Mouse (Mus musculus): ENCODE data around the gene Vmn1r35.
"Not testable (repeated sequence)": the region's sequence is repeated elsewhere in the genome, so short reads cannot be mapped to it uniquely, and the experiment has no call there.

Vmn1r35 gene

GRCm38 (mm10) chr6:66685806-66686205, at the start of gene Vmn1r35:
Gene Vmn1r35 (minus strand): TSS chr6:66685906.
- DNase-seq (ENCODE audit: low read depth, low spot score): no peak

GRCm38 (mm10) chr6:66729082-66729481, 43.4 kb upstream of the Vmn1r35 start, which contains the start of gene Vmn1r37:
Gene Vmn1r37 (plus strand): TSS chr6:66729382.
- not testable (repeated sequence) for DNase-seq (ENCODE audit: low read depth, low spot score)

DNA sequence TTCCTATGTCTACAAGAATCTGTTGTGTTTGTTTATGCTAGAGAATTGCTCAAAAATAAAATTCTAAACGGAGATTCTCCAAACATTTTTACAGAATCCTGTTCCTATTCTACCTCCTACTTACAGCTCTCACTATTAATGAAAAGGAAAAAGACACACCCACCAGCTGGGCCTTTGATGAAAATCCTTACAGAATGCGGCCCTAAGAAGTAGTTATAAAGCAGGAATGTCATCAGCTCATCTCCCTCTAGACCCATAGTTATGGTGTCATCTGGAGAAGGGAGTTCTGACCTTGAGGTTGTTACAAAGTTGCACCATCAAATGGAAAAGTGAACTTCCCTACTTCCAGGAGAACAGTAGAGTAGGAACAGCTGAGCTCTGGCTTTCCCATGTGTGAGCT, 33.4 kb upstream of the Vmn1r35 start, which contains the start of gene Vmn1r36:
Gene Vmn1r36, minus strand, starts transcription at position 101 of the 400 bp plus-strand sequence.
- not testable (repeated sequence) for DNase-seq (ENCODE audit: low read depth, low spot score)

DNA sequence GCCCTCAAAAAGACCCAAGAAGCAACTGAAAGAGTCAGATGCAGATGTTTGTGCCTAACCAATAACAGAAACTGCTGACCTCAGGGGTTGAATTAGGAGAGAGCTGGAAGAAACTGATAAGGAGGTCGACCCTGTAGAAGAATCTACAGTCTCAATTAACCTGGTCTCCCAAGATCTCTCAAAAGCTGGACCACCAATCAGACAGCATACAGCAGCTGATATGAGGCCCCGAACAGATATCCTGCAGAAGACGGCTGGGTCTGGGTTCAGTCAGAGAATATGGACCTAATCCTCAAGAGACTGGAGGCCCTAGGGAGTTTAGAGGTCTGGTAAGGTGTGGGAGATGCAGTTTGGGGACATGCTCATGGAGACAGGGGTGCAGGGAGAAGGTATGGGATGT, 28.1 kb upstream of the Vmn1r35 start:
- DNase-seq (ENCODE audit: low read depth, low spot score): no peak

DNA sequence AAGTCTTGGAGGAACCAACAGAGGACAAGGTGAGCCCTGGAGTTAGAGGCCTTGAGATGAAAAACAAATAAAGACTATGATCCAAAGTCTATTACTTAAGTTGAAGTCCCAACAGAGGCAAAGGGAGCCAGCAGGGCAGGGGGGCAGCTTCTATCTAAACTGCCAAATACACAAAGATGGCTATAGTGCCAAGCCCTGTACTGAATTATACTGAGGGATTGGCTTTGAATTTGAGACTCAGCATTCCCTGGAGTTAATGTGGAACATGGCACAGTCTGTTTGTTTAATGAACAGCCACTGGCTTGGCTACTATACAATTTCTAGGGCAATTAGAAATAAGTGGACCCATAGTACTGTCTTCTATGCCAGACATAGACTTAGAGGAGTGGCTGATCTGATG, 23.2 kb upstream of the Vmn1r35 start:
- DNase-seq (ENCODE audit: low read depth, low spot score): no peak

DNA sequence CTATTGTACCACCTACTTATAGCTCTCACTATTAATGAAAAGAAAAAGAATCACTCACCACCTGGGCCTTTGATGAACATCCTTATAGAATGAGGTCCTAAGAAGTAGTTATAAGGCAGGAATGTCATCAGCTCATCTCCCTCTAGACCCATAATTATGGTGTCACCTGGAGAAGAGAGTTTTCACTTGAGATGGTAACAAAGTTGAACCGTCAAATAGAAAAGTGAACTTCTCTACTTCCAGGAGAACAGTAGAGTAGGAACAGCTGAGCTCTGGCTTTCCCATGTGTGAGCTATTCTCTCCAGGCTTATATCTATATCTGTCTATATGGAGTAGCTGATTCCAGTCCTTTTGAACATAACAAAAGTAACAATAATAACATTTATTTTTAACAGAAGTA, 41.9 kb downstream of the Vmn1r35 start, which contains the start of gene Vmn1r34:
Gene Vmn1r34, minus strand, starts transcription at position 101 of the 400 bp plus-strand sequence.
- DNase-seq (ENCODE audit: low read depth, low spot score): no peak
